Mouse (Mus musculus) E14TG2a.4 (cell line): ENCODE data around the gene Utrn.

Source experiments
- CTCF ChIP-seq: conservative IDR thresholded peaks from 2 replicates; pipeline ENCODE4 v1.5.1; 2014; ENCODE audit warnings: low read length
- POU5F1 ChIP-seq: IDR thresholded peaks from 2 replicates; pipeline ENCODE4 v1.6.1; 2014; ENCODE audit warnings: low read length, borderline replicate concordance

DNA sequence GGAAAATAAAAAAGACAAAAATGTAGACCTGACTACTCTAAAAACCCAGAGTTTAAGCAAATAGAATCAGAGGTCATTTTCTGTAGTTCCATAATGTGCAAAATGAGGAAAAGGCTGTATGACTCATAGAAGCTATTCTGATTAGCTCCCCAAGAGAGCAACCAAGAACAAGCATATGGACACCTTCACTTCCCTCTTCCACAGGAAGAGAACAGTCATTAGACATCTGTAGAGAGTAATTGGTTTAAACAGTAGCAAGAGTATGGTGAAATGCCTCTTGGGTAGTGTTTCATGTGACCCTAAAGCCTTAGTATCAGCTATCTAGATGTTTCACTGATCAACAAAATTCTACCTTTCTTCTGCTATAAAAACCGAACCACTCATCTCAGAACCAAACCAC lies 133.5 kb downstream of the Utrn start:
- TF ChIP-seq CTCF = no peak
- TF ChIP-seq POU5F1 = no peak
